Mouse (Mus musculus) olfactory bulb, adult 2 months (tissue): ENCODE results near the gene 2310033P09Rik. TPM values are rescaled to one million over a fixed set of nuclear protein-coding genes. Genes with fewer than 3 reads are reported as not detected.

ENCODE experiments used
- H3K27ac ChIP-seq: fragments of 200-500 bp; 2 replicates; pipeline ENCODE4 v1.5.1; 2012; ENCODE audit warnings: low read depth, low read length; ENCODE audit not compliant: insufficient read depth
- H3K4me1 ChIP-seq: fragments of 200-500 bp; 2 replicates; pipeline ENCODE4 v1.6.1; 2012; ENCODE audit warnings: low read length; ENCODE audit not compliant: control insufficient read depth, insufficient read depth
- H3K4me3 ChIP-seq: fragments of 200-500 bp; 2 replicates; pipeline ENCODE4 v1.5.1; 2012; ENCODE audit warnings: mild to moderate bottlenecking, low read depth, low read length, moderate library complexity; ENCODE audit not compliant: insufficient read depth
- CTCF ChIP-seq: fragments of 200-500 bp; IDR thresholded peaks from 2 replicates; pipeline ENCODE4 v1.5.1; 2012; ENCODE audit warnings: low read depth, mild to moderate bottlenecking, low read length, moderate library complexity; ENCODE audit not compliant: insufficient read depth
- POLR2A ChIP-seq: fragments of 200-500 bp; IDR thresholded peaks from 2 replicates; pipeline ENCODE4 v1.6.1; 2012; ENCODE audit warnings: mild to moderate bottlenecking, low read depth, low read length, moderate library complexity; ENCODE audit not compliant: insufficient read depth
- WGBS: fragments of 180-500 bp; shearing (Covaris S2); methylation state at CpG from one replicate; pipeline ENCODE4 v1.1.7; 2018; 5-methylcytosine and 5-hydroxymethylcytosine counted together
- polyA plus RNA-seq: library from polyadenylated mRNA; stranded (reverse); fragments of >200 nt; gene quantifications from 2 replicates; pipeline ENCODE4 v1.2.4, GENCODE M21; 2012; ENCODE audit warnings: low replicate concordance; ENCODE audit not compliant: missing spikeins, insufficient read depth, insufficient read length

2310033P09Rik gene
- polyA plus RNA-seq, 1 experiment: not detected

DNA sequence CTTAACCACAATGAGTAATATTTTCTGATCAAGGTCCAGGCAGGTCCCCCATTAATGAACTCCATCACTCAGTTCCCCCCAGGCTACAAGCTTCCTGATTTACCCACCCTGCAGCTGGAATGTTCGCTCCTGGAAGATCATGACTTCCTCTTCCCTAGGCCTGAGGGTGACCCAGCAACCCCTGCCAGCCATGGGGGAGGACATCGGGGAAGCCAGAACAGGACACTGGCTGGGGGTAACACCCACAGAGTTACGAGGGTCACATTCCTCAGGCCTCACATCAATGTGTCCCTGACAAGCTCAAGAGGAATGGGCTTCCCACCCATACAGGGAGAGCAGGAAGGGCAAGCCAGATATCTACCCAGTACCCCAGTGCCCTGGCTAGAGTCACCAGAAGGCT is 38.3 kb upstream of the 2310033P09Rik start:
- 88% methylated on average over 3 of the region's 3 CpGs for WGBS

DNA sequence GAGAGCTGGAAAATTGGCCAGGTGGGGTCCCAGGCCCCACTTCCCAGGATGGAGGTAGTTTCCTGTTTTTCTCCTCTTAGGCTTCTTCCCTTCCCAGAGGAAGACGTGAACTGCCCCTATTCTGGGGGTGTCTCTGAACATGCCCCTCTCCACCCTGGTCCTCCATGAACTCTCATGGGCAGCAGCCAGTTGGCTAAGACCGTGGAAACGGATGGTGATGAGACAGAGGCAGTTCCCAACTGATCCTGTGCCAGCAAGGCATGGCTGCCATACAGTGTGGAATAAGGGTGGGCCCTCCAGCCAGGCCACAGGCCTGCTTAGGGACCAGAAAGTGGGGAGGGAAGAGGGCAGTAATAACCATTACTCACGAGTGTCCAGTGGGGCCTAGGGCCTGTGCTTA is 37.6 kb upstream of the 2310033P09Rik start:
- WGBS: 70% methylated on average over 4 of the region's 4 CpGs
- Histone ChIP-seq H3K4me1 (no peaks in the 10 kb centered on the region), H3K27ac (no peak overlapping the region), H3K4me3 (no peak overlapping the region)
- TF ChIP-seq POLR2A (no peak), CTCF (no peak)

More for the DNA sequence above, 38.3 kb upstream of the 2310033P09Rik start:
- TF ChIP-seq CTCF: no peak
- no peak for TF ChIP-seq POLR2A
- H3K4me3 ChIP-seq: no peak overlapping the region
- H3K27ac ChIP-seq: no peak overlapping the region
- no peaks in the 10 kb centered on the region for H3K4me1 ChIP-seq

DNA sequence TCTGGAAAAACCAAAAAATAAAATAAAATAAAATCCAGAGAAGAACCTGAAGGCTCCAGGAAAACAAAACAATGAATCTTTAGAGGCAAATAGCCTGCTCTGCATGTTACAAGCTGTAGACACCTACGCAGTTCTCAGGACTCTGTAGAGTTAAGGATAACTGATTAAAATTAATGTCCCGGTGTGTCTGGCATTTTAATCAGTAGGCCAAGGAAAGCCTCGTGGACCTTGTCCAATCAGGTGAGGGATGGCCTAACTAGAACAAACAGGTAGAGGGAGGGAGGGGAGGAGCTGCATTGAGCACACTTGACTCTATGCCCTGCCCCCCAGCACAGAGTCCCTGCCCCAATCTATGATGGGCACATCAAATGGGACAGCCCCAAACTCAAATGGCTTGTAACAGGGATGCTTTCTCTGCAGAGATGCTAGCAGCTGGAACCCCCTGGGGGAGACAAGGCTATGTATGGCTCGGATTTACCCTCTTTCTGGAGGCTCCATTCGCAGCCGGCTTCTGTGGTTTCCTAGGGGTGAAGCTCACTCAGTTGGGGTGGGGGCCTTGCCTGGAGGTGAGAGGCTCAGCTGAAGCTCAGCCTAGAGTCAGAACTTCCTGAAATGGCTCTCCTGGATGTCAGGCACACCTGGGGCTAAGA is 33.8 kb upstream of the 2310033P09Rik start:
- WGBS: 69% methylated on average over 6 of the region's 6 CpGs
- no peak for TF ChIP-seq CTCF
- no peak for TF ChIP-seq POLR2A
- H3K27ac ChIP-seq: no peak overlapping the region
- no peak overlapping the region for H3K4me3 ChIP-seq
- H3K4me1 ChIP-seq: no peaks in the 10 kb centered on the region

DNA sequence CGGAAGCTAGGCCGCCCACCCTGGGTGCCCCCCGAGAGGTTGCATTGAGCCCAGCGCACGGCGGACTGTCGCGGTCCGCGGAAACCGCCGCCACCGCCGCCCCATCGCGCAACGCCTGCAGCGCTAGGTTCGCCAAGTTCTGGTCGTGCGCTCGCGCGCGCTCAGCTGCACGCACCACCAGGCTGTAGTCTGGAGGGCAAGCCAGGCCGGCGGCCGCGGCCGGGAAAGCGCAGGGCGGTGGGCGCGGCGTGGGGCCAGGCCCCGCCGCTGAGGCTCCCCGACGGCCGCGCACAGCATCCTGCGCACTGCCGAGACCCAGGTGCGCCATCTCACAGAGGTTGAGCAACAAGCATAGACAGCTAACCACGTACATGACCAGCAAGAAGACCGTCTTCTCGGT is 31.6 kb upstream of the 2310033P09Rik start:
- no peak overlapping the region for H3K27ac ChIP-seq
- H3K4me1 ChIP-seq: no peaks in the 10 kb centered on the region
- WGBS: 6% methylated on average over 48 of the region's 48 CpGs
- no peak for TF ChIP-seq CTCF
- TF ChIP-seq POLR2A: no peak
- H3K4me3 ChIP-seq: no peak overlapping the region

DNA sequence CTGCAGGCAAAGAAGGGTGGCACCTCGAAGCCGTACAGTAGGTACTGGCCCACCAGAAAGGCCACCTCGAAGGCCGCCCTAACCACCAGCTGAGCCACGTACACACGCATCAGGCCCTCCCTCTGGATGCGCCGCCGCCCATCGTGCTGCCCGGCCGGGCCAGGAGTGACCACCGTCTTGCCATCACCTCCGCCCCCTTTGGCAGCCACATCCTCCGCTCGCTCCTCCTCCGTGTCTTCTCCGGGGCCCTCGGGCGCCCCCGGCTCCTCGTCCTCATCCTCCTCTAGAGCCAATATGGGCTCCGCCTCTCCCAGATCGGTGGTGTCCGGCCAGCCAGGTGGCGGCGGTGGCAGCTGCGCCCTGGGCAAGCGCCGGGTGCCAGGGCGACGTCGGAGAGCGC is 31.2 kb upstream of the 2310033P09Rik start:
- no peaks in the 10 kb centered on the region for H3K4me1 ChIP-seq
- no peak overlapping the region for H3K4me3 ChIP-seq
- H3K27ac ChIP-seq: no peak overlapping the region
- 8% methylated on average over 34 of the region's 34 CpGs for WGBS
- TF ChIP-seq POLR2A (no peak), CTCF (no peak)

DNA sequence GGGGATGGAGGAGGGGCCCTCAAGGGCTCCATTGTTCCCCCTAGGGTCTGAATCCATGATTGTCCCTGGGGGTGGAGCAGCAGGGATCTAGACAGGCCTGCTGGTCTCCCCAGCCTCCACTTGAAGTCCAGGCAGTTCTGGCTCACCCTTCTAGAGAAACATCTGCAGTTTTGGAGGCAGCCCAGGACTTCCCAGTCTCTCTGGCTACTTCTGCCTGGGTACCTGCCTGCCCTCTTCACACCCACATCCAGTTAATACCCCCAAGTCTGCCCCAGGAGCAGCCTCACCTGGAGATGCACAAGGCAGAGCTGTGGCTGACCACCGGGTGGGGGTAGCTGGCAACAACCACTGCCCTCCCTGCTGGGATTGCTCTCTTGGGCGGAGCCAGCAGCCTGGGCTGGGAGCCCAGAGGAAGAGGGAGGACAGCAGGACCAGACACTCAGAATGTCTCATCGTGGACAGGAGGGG is 25.2 kb upstream of the 2310033P09Rik start, which contains the start of gene Gjc2:
TSS of gene Gjc2 (minus strand) at position 350 of the 468 bp plus-strand sequence.
- 38% methylated on average over 3 of the region's 3 CpGs for WGBS
- TF ChIP-seq POLR2A (no peak), CTCF (no peak)
- Histone ChIP-seq H3K4me3 (no peak within 1 kb of the TSS), H3K4me1 (no peaks in the 10 kb centered on the region), H3K27ac (no peak within 1 kb of the TSS)

DNA sequence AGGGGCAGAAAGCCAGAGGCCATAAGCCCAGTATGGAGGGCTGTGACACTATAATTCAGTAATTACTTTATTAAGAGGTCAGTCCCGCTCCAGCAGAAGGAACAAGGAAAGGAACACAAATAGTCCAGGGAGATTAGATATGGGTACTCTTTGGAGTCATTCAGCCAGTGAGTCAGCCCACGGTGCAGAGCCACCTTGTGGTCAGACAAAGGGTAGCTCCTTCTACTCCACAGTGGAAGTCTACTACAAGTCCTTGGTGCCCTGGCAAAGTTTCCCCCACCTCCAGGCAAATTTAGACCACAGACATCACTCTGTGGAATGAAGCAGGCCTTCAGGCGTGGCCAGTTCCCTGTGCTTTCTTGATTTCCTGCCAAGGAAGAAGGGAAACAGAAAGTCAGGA is 24.3 kb upstream of the 2310033P09Rik start:
- H3K4me1 ChIP-seq: peaks cover 4% of the 10 kb centered on the region; the same call in 1 of the 2 replicates
- no peak overlapping the region for H3K27ac ChIP-seq
- 27% methylated on average over 3 of the region's 3 CpGs for WGBS
- TF ChIP-seq POLR2A: no peak
- no peak for TF ChIP-seq CTCF
- no peak overlapping the region for H3K4me3 ChIP-seq

DNA sequence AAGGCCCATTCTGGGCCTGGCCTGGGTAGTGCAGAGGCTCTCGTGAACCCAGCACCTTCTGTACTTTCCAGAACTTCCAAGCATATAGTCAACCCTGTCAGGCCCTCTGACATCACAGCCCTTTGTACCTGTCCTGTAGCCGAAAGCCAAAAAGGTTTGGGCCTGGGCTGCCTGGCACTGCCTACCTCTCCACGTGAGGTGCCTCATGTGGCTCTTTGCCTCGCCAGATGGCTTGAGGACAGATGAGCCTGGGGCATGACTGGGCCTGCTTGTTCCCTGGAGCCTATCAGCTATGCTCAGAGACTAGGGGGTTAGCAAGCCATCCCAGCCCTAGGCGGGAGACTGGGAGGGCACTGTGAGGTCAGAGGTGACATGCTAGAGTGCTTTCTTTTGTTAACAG is 22.6 kb upstream of the 2310033P09Rik start:
- H3K4me1 ChIP-seq: peaks cover 10% of the 10 kb centered on the region; the same call in 1 of the 2 replicates
- H3K4me3 ChIP-seq: no peak overlapping the region
- no peak for TF ChIP-seq POLR2A
- no peak for TF ChIP-seq CTCF
- 90% methylated on average over 5 of the region's 5 CpGs for WGBS
- H3K27ac ChIP-seq: no peak overlapping the region

DNA sequence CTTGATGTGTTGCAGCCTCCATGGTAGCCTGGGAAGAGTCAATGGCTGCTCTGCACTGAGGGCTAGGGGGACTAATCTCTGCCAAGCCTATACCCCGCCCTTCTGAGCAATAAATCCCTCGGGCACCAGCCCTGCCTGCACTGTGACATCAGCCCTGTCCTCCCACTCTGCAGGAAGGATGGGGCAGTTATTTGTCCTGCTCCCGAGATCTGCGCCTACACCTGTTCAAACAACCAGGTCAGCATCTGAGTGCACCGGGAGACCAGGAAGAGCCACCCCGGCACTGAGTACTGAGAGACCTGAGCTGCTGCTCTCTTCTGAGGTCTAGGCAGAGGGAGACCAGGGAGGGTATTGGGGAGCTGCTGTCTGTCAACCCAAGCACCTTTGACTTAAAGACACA is 20.4 kb upstream of the 2310033P09Rik start:
- Histone ChIP-seq H3K27ac (no peak overlapping the region), H3K4me3 (no peak overlapping the region), H3K4me1 (peaks cover 10% of the 10 kb centered on the region; the same call in 1 of the 2 replicates)
- no peak for TF ChIP-seq POLR2A
- TF ChIP-seq CTCF: no peak
- WGBS: 74% methylated on average over 6 of the region's 6 CpGs
